Mouse (Mus musculus): ENCODE data around the gene Coa3.

GRCm38 (mm10) chr11:101251031-101251430 lies 27.9 kb downstream of the Coa3 start:
- no peak for TF ChIP-seq CTCF (IDR thresholded peaks at IDR 0.05; ENCODE audit: borderline replicate concordance, control insufficient read depth, extremely low read depth, insufficient read depth, low read length, poor library complexity)
- TF ChIP-seq POLR2A (IDR thresholded peaks at IDR 0.05; ENCODE audit: control insufficient read depth, extremely low read depth, insufficient read depth, low read length, poor library complexity) = no peak

Data from thymus, adult 2 months (tissue).